Mouse (Mus musculus) testis, adult 2 months (tissue): ENCODE results near the gene C87499.

Source experiments
- CTCF ChIP-seq: fragments of 200-500 bp; IDR thresholded peaks from 2 replicates; pipeline ENCODE4 v1.5.1; 2012; ENCODE audit warnings: low read depth, mild to moderate bottlenecking, inconsistent platforms, low read length, moderate library complexity; ENCODE audit not compliant: control insufficient read depth, insufficient read depth, insufficient replicate concordance
- POLR2A ChIP-seq: fragments of 200-500 bp; IDR thresholded peaks from 2 replicates; pipeline ENCODE4 v1.6.1; 2012; ENCODE audit warnings: low read depth, mild to moderate bottlenecking, inconsistent platforms, low read length, moderate library complexity; ENCODE audit not compliant: control insufficient read depth

GRCm38 (mm10) chr4:88683812-88684211 is 49.6 kb upstream of the C87499 start, which contains the start of gene Ifna2:
- TF ChIP-seq POLR2A (no peak), CTCF (no peak)
